Comparison of ENCODE assay signal across 9 mouse cellular contexts in the genomic region with DNA sequence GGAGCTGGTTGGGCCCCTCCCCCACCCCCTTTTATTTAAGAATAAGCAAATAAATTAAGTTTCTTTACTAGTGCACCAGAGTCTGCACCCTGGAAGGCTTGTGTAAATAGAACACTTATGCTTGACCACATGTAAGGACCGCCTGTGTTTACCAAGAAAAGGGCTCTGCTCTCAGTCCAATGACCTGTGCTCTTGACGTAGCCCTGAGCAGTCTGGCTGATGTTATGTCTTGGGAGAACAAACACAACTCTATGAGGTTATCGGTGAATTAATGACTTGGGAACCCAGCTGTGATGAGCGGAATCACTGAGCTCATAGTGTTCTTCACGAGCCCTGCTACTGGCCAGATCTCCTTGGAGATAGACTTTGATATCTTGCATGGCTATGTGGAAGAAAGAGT. TPM values are rescaled to one million over a fixed set of nuclear protein-coding genes. Genes with fewer than 3 reads are reported as not detected.
DNase-seq lines count a peak whose midpoint lies in the region; ATAC-seq lines count a peak whose summit lies in the region.
"Had no signal": no experiment of that assay in that cellular context is flagged by ENCODE, and none has a peak within 500 bp of the region (broad histone marks: within the 10 kb centered on the region; RNA-seq: fewer than 3 reads in every experiment).

No protein-coding gene starts in this region.

- WGBS in heart, embryonic 15.5 days = 60% methylated on average over 5 of the region's 5 CpGs

- no peak for DNase-seq in heart, adult 18-20 months
- DNase-seq in right cerebral cortex, postnatal 10 days (ENCODE audit: low spot score in 2 of 2) = peak; percentile 35 to 40
- DNase-seq in right cerebral cortex, postnatal 14 days = no peak
- DNase-seq in lung, adult 18-20 months = peak; percentile 40 to 70
- peak; percentile 30 for DNase-seq in thymus, postnatal 4 days
- no peak for DNase-seq in adrenal gland, adult 2 months
- DNase-seq: adrenal gland, adult 8-10 months had no signal

- H3K27me3 ChIP-seq in heart, embryonic 15.5 days = no peaks in the 10 kb centered on the region

- no peaks in the 10 kb centered on the region for H3K36me3 ChIP-seq in heart, embryonic 15.5 days

- no peaks in the 10 kb centered on the region for H3K9me3 ChIP-seq in heart, embryonic 15.5 days (replicated peaks)

- peak overlapping the region; percentile 55; the same call in 1 of the 2 replicates for H3K27ac ChIP-seq in heart, embryonic 15.5 days

- peaks cover 36% of the 10 kb centered on the region for H3K4me1 ChIP-seq in heart, embryonic 15.5 days (replicated peaks)

- H3K4me2 ChIP-seq in heart, embryonic 15.5 days = peak overlapping the region; percentile 88

- ATAC-seq in heart, embryonic 15.5 days (replicated peaks; ENCODE audit: insufficient number of reproducible peaks, insufficient read depth, low FRiP score, low read depth) = no peak
- ATAC-seq in granulocyte monocyte progenitor cell, adult 5-6 weeks (replicated peaks; ENCODE audit: poor library complexity, severe bottlenecking) = no peak

- H3K4me3 ChIP-seq in heart, embryonic 15.5 days = peak overlapping the region; percentile 21

- no peak overlapping the region for H3K9ac ChIP-seq in heart, embryonic 15.5 days

RNA-seq across cellular contexts. Expression of gene Ramp1, which starts 1.6 kb away (rescaled TPM):
- 46.1 and 50.6 TPM in 2 replicates for polyA plus RNA-seq in heart, embryonic 15.5 days (2015; fragmentation: Nextera tagmentation; extraction: Ambion mirVana)
- 1 to 10 TPM; 7.3 to 7.8 TPM for total RNA-seq in heart, adult 18-20 months (2021)
- total RNA-seq in granulocyte monocyte progenitor cell, adult 5-6 weeks (2014; fragmentation: Nextera tagmentation) = 160 and 199 TPM in 2 replicates
- 179 and 199 TPM in 2 replicates for total RNA-seq in granulocyte monocyte progenitor cell, adult 5-6 weeks (2017)
- 10 to 100 TPM in 1 of 2 experiments, 1 to 10 TPM in 1; 8.0 to 10.7 TPM for total RNA-seq in adrenal gland, adult 2 months (2021)
- polyA plus RNA-seq in adrenal gland, adult 2 months (2012; rRNA removed) = 19.9 and 26.5 TPM in 2 replicates

RNA-seq across cellular contexts. Expression of gene Rbm44, which starts 36.4 kb away (rescaled TPM):
- polyA plus RNA-seq in heart, embryonic 15.5 days (2015; fragmentation: Nextera tagmentation; extraction: Ambion mirVana) = 3.3 and 4.0 TPM in 2 replicates
- total RNA-seq in heart, adult 18-20 months (2021) = not detected
- 1.1 and 9.6 TPM in 2 replicates for total RNA-seq in granulocyte monocyte progenitor cell, adult 5-6 weeks (2014; fragmentation: Nextera tagmentation)
- 5.2 and 7.8 TPM in 2 replicates for total RNA-seq in granulocyte monocyte progenitor cell, adult 5-6 weeks (2017)
- total RNA-seq in adrenal gland, adult 2 months (2021) = not detected
- not detected in 2 replicates for polyA plus RNA-seq in adrenal gland, adult 2 months (2012; rRNA removed)
- total RNA-seq: adrenal gland, adult 8-10 months had no signal

Comparison
In these comparisons a context has a peak if more than half of its experiments do, and no peak if none do; other contexts are left out.
1. DNase-seq: peak in right cerebral cortex, postnatal 10 days (2 of 2), lung, adult 18-20 months (2 of 2) and thymus, postnatal 4 days (single experiment); none in heart, adult 18-20 months (0 of 2), right cerebral cortex, postnatal 14 days (single experiment) and adrenal gland, adult 2 months (single experiment).
2. RNA of gene Ramp1, which starts 1.6 kb away (total RNA-seq): 160 to 199 TPM in granulocyte monocyte progenitor cell, adult 5-6 weeks; 8.0 to 10.7 TPM in adrenal gland, adult 2 months and 7.3 to 7.8 TPM in heart, adult 18-20 months; every median in the first group is over 10 times any median in the second.